Mouse (Mus musculus) liver, embryonic 13.5 days (tissue): ENCODE measurements around the gene Cit. TPM values are rescaled to one million over a fixed set of nuclear protein-coding genes. Genes with fewer than 3 reads are reported as not detected.

ENCODE experiments used
- ATAC-seq: fragments of 200-750 bp; cut with Nextera tagmentation; 2 replicates; pipeline ENCODE4 v1.8.0; 2017; ENCODE audit warnings: low read depth, mild to moderate bottlenecking, moderate number of reproducible peaks, moderate library complexity
- DNase-seq: peaks from one replicate; pipeline ENCODE4 v3.0.0; 2022
- H3K27ac ChIP-seq: fragments of 300-500 bp; sonication (generic); 2 replicates; pipeline ENCODE4 v1.5.1; 2015; ENCODE audit warnings: moderate library complexity, mild to moderate bottlenecking, inconsistent platforms
- H3K27me3 ChIP-seq: fragments of 300-500 bp; sonication (generic); 2 replicates; pipeline ENCODE4 v1.6.1; 2015; ENCODE audit warnings: mild to moderate bottlenecking, inconsistent platforms
- H3K36me3 ChIP-seq: fragments of 300-500 bp; sonication (generic); 2 replicates; pipeline ENCODE4 v1.6.1; 2015; ENCODE audit warnings: mild to moderate bottlenecking, inconsistent platforms
- H3K4me1 ChIP-seq: fragments of 300-500 bp; sonication (generic); replicated peaks from 2 replicates; pipeline ENCODE4 v1.6.1; 2015; ENCODE audit warnings: inconsistent platforms
- H3K4me2 ChIP-seq: fragments of 300-500 bp; sonication (generic); 2 replicates; pipeline ENCODE4 v1.6.1; 2015; ENCODE audit warnings: inconsistent platforms, mild to moderate bottlenecking, moderate library complexity
- H3K4me3 ChIP-seq: fragments of 300-500 bp; sonication (generic); replicated peaks from 2 replicates; pipeline ENCODE4 v1.5.1; 2015; ENCODE audit warnings: mild to moderate bottlenecking, inconsistent platforms
- H3K9ac ChIP-seq: fragments of 300-500 bp; sonication (generic); 2 replicates; pipeline ENCODE4 v1.6.1; 2015; ENCODE audit warnings: mild to moderate bottlenecking, inconsistent platforms
- H3K9me3 ChIP-seq: fragments of 300-500 bp; sonication (generic); replicated peaks from 2 replicates; pipeline ENCODE4 v1.6.1; 2016; ENCODE audit warnings: inconsistent platforms
- WGBS: fragments of 180-500 bp; shearing (Covaris S2); methylation state at CpG from one replicate; pipeline ENCODE4 v1.1.7; 2015; ENCODE audit not compliant: insufficient replicate concordance; 5-methylcytosine and 5-hydroxymethylcytosine counted together
- polyA plus RNA-seq: library from polyadenylated mRNA; unstranded; fragments of >200 nt; fragmentation: Nextera tagmentation; extraction: Ambion mirVana; gene quantifications from 2 replicates; pipeline ENCODE4 v1.2.1, GENCODE M21; 2015

Gene Cit
- polyA plus RNA-seq, 1 experiment from 2014 or later = 39.4 TPM

- peaks cover 8% of the 10 kb centered on the region for H3K4me1 ChIP-seq
- no peak overlapping the region for H3K27ac ChIP-seq
- 36% methylated on average over 7 of the region's 7 CpGs for WGBS
- H3K4me3 ChIP-seq = no peak overlapping the region
- H3K9ac ChIP-seq = no peak overlapping the region
- no peaks in the 10 kb centered on the region for H3K36me3 ChIP-seq
- no peaks in the 10 kb centered on the region for H3K9me3 ChIP-seq
- H3K4me2 ChIP-seq = no peak overlapping the region
- H3K27me3 ChIP-seq = no peaks in the 10 kb centered on the region
- ATAC-seq (no peak), DNase-seq (no peak)
Measured at GRCm38 (mm10) chr5:115835291-115835690, 9.8 kb upstream of the Cit start.

GRCm38 (mm10) chr5:115838059-115838458 is 7.0 kb upstream of the Cit start:
- Histone ChIP-seq H3K9me3 (0 out of 2 replicates have a peak, but pooled peaks cover 4% of the 10 kb centered on the region), H3K4me1 (peaks cover 15% of the 10 kb centered on the region), H3K36me3 (no peaks in the 10 kb centered on the region), H3K4me2 (no peak overlapping the region), H3K27ac (no peak overlapping the region), H3K27me3 (no peaks in the 10 kb centered on the region), H3K9ac (no peak overlapping the region), H3K4me3 (no peak overlapping the region)
- 89% methylated on average over 6 of the region's 6 CpGs for WGBS
- ATAC-seq (no peak), DNase-seq (no peak)

- peaks cover 17% of the 10 kb centered on the region for H3K4me1 ChIP-seq
- H3K9ac ChIP-seq = no peak overlapping the region
- 0 out of 2 replicates have a peak, but pooled peaks cover 4% of the 10 kb centered on the region for H3K9me3 ChIP-seq
- H3K4me2 ChIP-seq = no peak overlapping the region
- WGBS = 9% methylated on average over 5 of the region's 5 CpGs
- no peaks in the 10 kb centered on the region for H3K27me3 ChIP-seq
- DNase-seq (no peak), ATAC-seq (no peak)
- no peak overlapping the region for H3K4me3 ChIP-seq
- H3K36me3 ChIP-seq = no peaks in the 10 kb centered on the region
- H3K27ac ChIP-seq = no peak overlapping the region
Measured at GRCm38 (mm10) chr5:115840453-115840852, 4.6 kb upstream of the Cit start.

- H3K9me3 ChIP-seq = 0 out of 2 replicates have a peak, but pooled peaks cover 4% of the 10 kb centered on the region
- DNase-seq = no peak
- no peak overlapping the region for H3K27ac ChIP-seq
- no peak overlapping the region for H3K4me2 ChIP-seq
- H3K4me1 ChIP-seq = peaks cover 23% of the 10 kb centered on the region
- H3K4me3 ChIP-seq = no peak overlapping the region
- ATAC-seq = no peak
- 70% methylated on average over 12 of the region's 12 CpGs for WGBS
- no peak overlapping the region for H3K9ac ChIP-seq
- H3K27me3 ChIP-seq = no peaks in the 10 kb centered on the region
- peaks cover under 1% of the 10 kb centered on the region; the same call in 1 of the 2 replicates for H3K36me3 ChIP-seq
Measured at GRCm38 (mm10) chr5:115840946-115841775, 3.9 kb upstream of the Cit start.

- Histone ChIP-seq H3K4me1 (peaks cover 49% of the 10 kb centered on the region), H3K4me3 (peak overlapping the region; percentile 88), H3K27ac (peak overlapping the region; percentile 85), H3K36me3 (peaks cover 32% of the 10 kb centered on the region), H3K4me2 (peak overlapping the region; percentile 83), H3K9ac (peak overlapping the region; percentile 96), H3K9me3 (0 out of 2 replicates have a peak, but pooled peaks cover 4% of the 10 kb centered on the region), H3K27me3 (no peaks in the 10 kb centered on the region)
- DNase-seq = no peak
- WGBS = 5% methylated on average over 12 of the region's 12 CpGs
- peak; percentile 33 for ATAC-seq
Measured at GRCm38 (mm10) chr5:115844368-115844765, 711 bp upstream of the Cit start.

- H3K27ac ChIP-seq = peak overlapping the region; percentile 86
- WGBS = 23% methylated on average over 8 of the region's 8 CpGs
Measured at GRCm38 (mm10) chr5:115845635-115846174, 627 bp downstream of the Cit start.

GRCm38 (mm10) chr5:115847166-115847565 is 2.1 kb downstream of the Cit start:
- 86% methylated on average over 8 of the region's 8 CpGs for WGBS
- H3K9ac ChIP-seq = 0 out of 2 replicates have a peak overlapping the region, but pooled peaks have one; percentile 11
- H3K4me1 ChIP-seq = peaks cover 64% of the 10 kb centered on the region
- ATAC-seq (no peak), DNase-seq (no peak)
- peaks cover 60% of the 10 kb centered on the region for H3K36me3 ChIP-seq
- H3K4me2 ChIP-seq = peak overlapping the region; percentile 83
- H3K27me3 ChIP-seq = no peaks in the 10 kb centered on the region
- H3K9me3 ChIP-seq = no peaks in the 10 kb centered on the region
- no peak overlapping the region for H3K27ac ChIP-seq
- peak overlapping the region; percentile 88; the same call in 1 of the 2 replicates for H3K4me3 ChIP-seq

More at GRCm38 (mm10) chr5:115845635-115846174, 627 bp downstream of the Cit start:
- Histone ChIP-seq H3K27me3 (no peaks in the 10 kb centered on the region), H3K4me1 (peaks cover 54% of the 10 kb centered on the region), H3K36me3 (peaks cover 45% of the 10 kb centered on the region), H3K4me3 (peak overlapping the region; percentile 88), H3K9me3 (0 out of 2 replicates have a peak, but pooled peaks cover 4% of the 10 kb centered on the region), H3K4me2 (peak overlapping the region; percentile 83), H3K9ac (peak overlapping the region; percentile 96)
- DNase-seq (no peak), ATAC-seq (no peak)

GRCm38 (mm10) chr5:115848463-115848862 is 3.4 kb downstream of the Cit start:
- H3K9ac ChIP-seq = no peak overlapping the region
- no peak overlapping the region for H3K4me3 ChIP-seq
- H3K4me2 ChIP-seq = no peak overlapping the region
- H3K27me3 ChIP-seq = no peaks in the 10 kb centered on the region
- H3K36me3 ChIP-seq = peaks cover 73% of the 10 kb centered on the region
- DNase-seq = no peak
- H3K27ac ChIP-seq = no peak overlapping the region
- WGBS = 88% methylated on average over 7 of the region's 7 CpGs
- ATAC-seq = no peak
- peaks cover 60% of the 10 kb centered on the region for H3K4me1 ChIP-seq
- H3K9me3 ChIP-seq = no peaks in the 10 kb centered on the region

- no peak for ATAC-seq
- DNase-seq = no peak
- Histone ChIP-seq H3K9me3 (no peaks in the 10 kb centered on the region), H3K27me3 (no peaks in the 10 kb centered on the region), H3K4me2 (no peak overlapping the region), H3K4me3 (no peak overlapping the region), H3K36me3 (peaks cover 82% of the 10 kb centered on the region), H3K4me1 (peaks cover 54% of the 10 kb centered on the region), H3K9ac (no peak overlapping the region), H3K27ac (no peak overlapping the region)
- WGBS = 88% methylated on average over 12 of the region's 12 CpGs
Measured at GRCm38 (mm10) chr5:115849263-115849829, 4.3 kb downstream of the Cit start.

GRCm38 (mm10) chr5:115850250-115851028 is 5.4 kb downstream of the Cit start:
- DNase-seq = no peak
- H3K9ac ChIP-seq = no peak overlapping the region
- no peaks in the 10 kb centered on the region for H3K9me3 ChIP-seq
- H3K4me1 ChIP-seq = peaks cover 52% of the 10 kb centered on the region
- peaks cover 93% of the 10 kb centered on the region for H3K36me3 ChIP-seq
- H3K27me3 ChIP-seq = no peaks in the 10 kb centered on the region
- no peak overlapping the region for H3K4me3 ChIP-seq
- ATAC-seq = no peak; the same call in 1 of the 2 replicates
- H3K27ac ChIP-seq = peak overlapping the region; percentile 40
- H3K4me2 ChIP-seq = no peak overlapping the region; the same call in 1 of the 2 replicates
- 81% methylated on average over 17 of the region's 17 CpGs for WGBS

- ATAC-seq = peak; percentile 41
- H3K4me2 ChIP-seq = no peak overlapping the region; the same call in 1 of the 2 replicates
- peaks cover 47% of the 10 kb centered on the region for H3K4me1 ChIP-seq
- peaks cover 97% of the 10 kb centered on the region for H3K36me3 ChIP-seq
- no peak for DNase-seq
- H3K4me3 ChIP-seq = no peak overlapping the region
- H3K27ac ChIP-seq = no peak overlapping the region
- no peaks in the 10 kb centered on the region for H3K9me3 ChIP-seq
- no peak overlapping the region for H3K9ac ChIP-seq
- WGBS = 86% methylated on average over 13 of the region's 13 CpGs
- no peaks in the 10 kb centered on the region for H3K27me3 ChIP-seq
Measured at GRCm38 (mm10) chr5:115851029-115851365, 5.9 kb downstream of the Cit start.
